Mouse (Mus musculus) embryonic fibroblast, embryonic 13.5 days (primary cell): ENCODE measurements around the gene Srpk3.

Experiments
- CTCF ChIP-seq: IDR thresholded peaks from 2 replicates; pipeline ENCODE4 v1.5.1; 2011; ENCODE audit warnings: mild to moderate bottlenecking, control low read depth, low read length, moderate library complexity, borderline replicate concordance; ENCODE audit not compliant: insufficient read depth
- POLR2A ChIP-seq: IDR thresholded peaks from 2 replicates; pipeline ENCODE4 v1.6.1; 2011; ENCODE audit warnings: low read depth, mild to moderate bottlenecking, control low read depth, low read length, moderate library complexity

DNA sequence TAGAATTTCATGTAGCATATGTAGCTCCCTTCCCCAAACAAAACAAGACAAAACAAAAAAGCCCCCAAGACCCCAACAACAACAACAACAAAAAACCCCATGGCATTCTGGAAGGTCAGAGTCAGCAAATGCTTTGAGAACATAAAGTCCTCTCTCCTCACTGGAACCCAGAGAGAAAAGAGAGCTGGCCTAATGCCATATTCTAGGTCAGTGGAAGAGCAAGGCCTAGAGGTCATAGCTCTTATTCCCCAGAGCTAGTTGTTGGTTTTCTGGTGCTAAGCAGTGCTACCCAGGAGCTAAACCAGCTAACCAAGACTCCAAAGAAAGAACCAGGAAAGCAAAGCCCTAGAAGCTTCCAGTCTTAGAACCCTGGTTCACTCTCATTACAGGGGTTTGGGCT, 11.5 kb downstream of the Srpk3 start:
- TF ChIP-seq CTCF (no peak), POLR2A (no peak)
